In genomic region chr4:116731077-116731476, GRCm38 (mm10) we compare ENCODE assay signal across 15 mouse cellular contexts.
"Had no signal": no experiment of that assay in that cellular context is flagged by ENCODE, and none has a peak within 500 bp of the region (broad histone marks: within the 10 kb centered on the region; RNA-seq: fewer than 3 reads in every experiment).

No protein-coding gene starts in this region.

- H3K27ac ChIP-seq: layer of hippocampus, adult 2 months; limb, embryonic 13.5 days; liver, embryonic 12.5 days; lung, embryonic 15.5 days; macrophage; midbrain, embryonic 15.5 days; neural tube, embryonic 12.5 days had no signal

- H3K4me3 ChIP-seq: layer of hippocampus, adult 2 months; limb, embryonic 13.5 days; liver, embryonic 12.5 days; lung, embryonic 15.5 days; megakaryocyte, embryonic 14.5 days; midbrain, embryonic 15.5 days; neural tube, embryonic 12.5 days had no signal

- ATAC-seq: liver, embryonic 12.5 days; midbrain, embryonic 15.5 days had no signal

- H3K9ac ChIP-seq: limb, embryonic 13.5 days; liver, embryonic 12.5 days; lung, embryonic 15.5 days; midbrain, embryonic 15.5 days; neural tube, embryonic 12.5 days had no signal

- H3K9me3 ChIP-seq: limb, embryonic 13.5 days; liver, embryonic 12.5 days; lung, embryonic 15.5 days; megakaryocyte, embryonic 14.5 days; midbrain, embryonic 15.5 days; neural tube, embryonic 12.5 days had no signal

- DNase-seq: kidney, adult 9 months; kidney, postnatal 10 days; kidney, postnatal 4 days; left cerebral cortex, postnatal 4 days; lung, postnatal 14 days; thymus, postnatal 4 days had no signal

- H3K27me3 ChIP-seq: limb, embryonic 13.5 days; liver, embryonic 12.5 days; lung, embryonic 15.5 days; midbrain, embryonic 15.5 days; neural tube, embryonic 12.5 days had no signal

- H3K4me2 ChIP-seq: limb, embryonic 13.5 days; liver, embryonic 12.5 days; lung, embryonic 15.5 days; midbrain, embryonic 11.5 days; midbrain, embryonic 15.5 days; neural tube, embryonic 12.5 days had no signal

- H3K36me3 ChIP-seq: limb, embryonic 13.5 days; liver, embryonic 12.5 days; lung, embryonic 15.5 days; midbrain, embryonic 15.5 days; neural tube, embryonic 12.5 days had no signal

- H3K4me1 ChIP-seq: limb, embryonic 13.5 days; lung, embryonic 15.5 days; megakaryocyte, embryonic 14.5 days; midbrain, embryonic 15.5 days; neural tube, embryonic 12.5 days had no signal
